Mouse (Mus musculus) liver, postnatal 0 days (tissue): ENCODE measurements around the gene Prkab1. TPM values are rescaled to one million over a fixed set of nuclear protein-coding genes. Genes with fewer than 3 reads are reported as not detected.

Experiments
- ATAC-seq: fragments of 200-750 bp; cut with Nextera tagmentation; 2 replicates; pipeline ENCODE4 v1.8.0; 2017; ENCODE audit warnings: mild to moderate bottlenecking, moderate library complexity
- DNase-seq: peaks from one replicate; pipeline ENCODE4 v3.0.0-alpha.2; 2016
- H3K27ac ChIP-seq: fragments of 300-500 bp; sonication (generic); 2 replicates; pipeline ENCODE4 v1.5.1; 2014; ENCODE audit warnings: antibody characterized with exemption, moderate library complexity, mild to moderate bottlenecking, low read depth
- H3K27me3 ChIP-seq: fragments of 300-500 bp; sonication (generic); 2 replicates; pipeline ENCODE4 v1.6.1; 2014; ENCODE audit warnings: low read length, control low read depth, mixed read lengths; ENCODE audit not compliant: insufficient read depth
- H3K36me3 ChIP-seq: fragments of 300-500 bp; sonication (generic); replicated peaks from 2 replicates; pipeline ENCODE4 v1.6.1; 2014; ENCODE audit warnings: mild to moderate bottlenecking, control low read depth, low read length, moderate library complexity, mixed read lengths; ENCODE audit not compliant: insufficient read depth
- H3K4me1 ChIP-seq: fragments of 300-500 bp; sonication (generic); 2 replicates; pipeline ENCODE4 v1.6.1; 2014; ENCODE audit warnings: antibody characterized with exemption, mild to moderate bottlenecking, control low read depth; ENCODE audit not compliant: insufficient read depth
- H3K4me2 ChIP-seq: fragments of 300-500 bp; sonication (generic); 2 replicates; pipeline ENCODE4 v1.6.1; 2014; ENCODE audit warnings: low read depth, mild to moderate bottlenecking, low read length, moderate library complexity, mixed read lengths
- H3K4me3 ChIP-seq: fragments of 300-500 bp; sonication (generic); 2 replicates; pipeline ENCODE4 v1.5.1; 2014; ENCODE audit warnings: low read depth, low read length
- H3K9ac ChIP-seq: fragments of 300-500 bp; sonication (generic); replicated peaks from 2 replicates; pipeline ENCODE4 v1.6.1; 2014; ENCODE audit warnings: mild to moderate bottlenecking, moderate library complexity
- H3K9me3 ChIP-seq: fragments of 300-500 bp; sonication (generic); 2 replicates; pipeline ENCODE4 v1.6.1; 2016; ENCODE audit warnings: mild to moderate bottlenecking, control low read depth, low read length, mixed read lengths
- CTCF ChIP-seq: sonication (generic); IDR thresholded peaks from 2 replicates; pipeline ENCODE4 v1.5.1; 2016; ENCODE audit warnings: antibody characterized with exemption, low read depth
- EP300 ChIP-seq: IDR thresholded peaks from 2 replicates; pipeline ENCODE4 v1.6.1; 2016; ENCODE audit warnings: antibody characterized with exemption, low read depth, mild to moderate bottlenecking
- WGBS: fragments of 180-500 bp; shearing (Covaris S2); extraction: QIAGEN DNeasy Blood & Tissue Kit; methylation state at CpG from one replicate; pipeline ENCODE4 v1.1.7; 2014; ENCODE audit not compliant: insufficient replicate concordance; 5-methylcytosine and 5-hydroxymethylcytosine counted together
- polyA plus RNA-seq: library from polyadenylated mRNA; unstranded; fragments of >200 nt; fragmentation: Nextera tagmentation; extraction: Ambion mirVana; gene quantifications from 2 replicates; pipeline ENCODE4 v1.2.1, GENCODE M21; 2015

Prkab1 gene
- polyA plus RNA-seq, 1 experiment from 2014 or later = 51.6 TPM

GRCm38 (mm10) chr5:116017391-116017790 lies 6.9 kb downstream of the Prkab1 start:
- 94% methylated on average over 8 of the region's 8 CpGs for WGBS
- H3K9me3 ChIP-seq = no peaks in the 10 kb centered on the region
- H3K27me3 ChIP-seq = no peaks in the 10 kb centered on the region
- H3K4me3 ChIP-seq = no peak overlapping the region
- peaks cover 92% of the 10 kb centered on the region for H3K36me3 ChIP-seq
- DNase-seq (no peak), ATAC-seq (no peak)
- no peak overlapping the region for H3K9ac ChIP-seq
- no peak overlapping the region for H3K27ac ChIP-seq
- H3K4me2 ChIP-seq = no peak overlapping the region
- no peak for TF ChIP-seq CTCF
- no peak for TF ChIP-seq EP300
- H3K4me1 ChIP-seq = peaks cover 34% of the 10 kb centered on the region

GRCm38 (mm10) chr5:116016542-116016941 lies 7.8 kb downstream of the Prkab1 start:
- TF ChIP-seq EP300 (no peak), CTCF (no peak)
- H3K9ac ChIP-seq = no peak overlapping the region
- H3K27me3 ChIP-seq = no peaks in the 10 kb centered on the region
- H3K4me3 ChIP-seq = no peak overlapping the region
- ATAC-seq (no peak), DNase-seq (no peak)
- H3K9me3 ChIP-seq = no peaks in the 10 kb centered on the region
- H3K4me1 ChIP-seq = peaks cover 25% of the 10 kb centered on the region
- H3K36me3 ChIP-seq = peaks cover 85% of the 10 kb centered on the region
- no peak overlapping the region for H3K4me2 ChIP-seq
- no peak overlapping the region for H3K27ac ChIP-seq
- 86% methylated on average over 5 of the region's 5 CpGs for WGBS

- no peaks in the 10 kb centered on the region for H3K9me3 ChIP-seq
- ATAC-seq (no peak), DNase-seq (no peak)
- H3K36me3 ChIP-seq = peaks cover 63% of the 10 kb centered on the region
- H3K4me2 ChIP-seq = no peak overlapping the region
- H3K27me3 ChIP-seq = no peaks in the 10 kb centered on the region
- H3K4me1 ChIP-seq = peaks cover 13% of the 10 kb centered on the region
- H3K4me3 ChIP-seq = no peak overlapping the region
- no peak overlapping the region for H3K9ac ChIP-seq
- 92% methylated on average over 11 of the region's 11 CpGs for WGBS
- TF ChIP-seq EP300 (no peak), CTCF (no peak)
- H3K27ac ChIP-seq = no peak overlapping the region
Observed at GRCm38 (mm10) chr5:116014237-116014636, 10.1 kb downstream of the Prkab1 start.

GRCm38 (mm10) chr5:116013821-116014220 lies 10.5 kb downstream of the Prkab1 start:
- Histone ChIP-seq H3K9me3 (no peaks in the 10 kb centered on the region), H3K4me3 (no peak overlapping the region), H3K9ac (no peak overlapping the region), H3K4me2 (no peak overlapping the region), H3K36me3 (peaks cover 59% of the 10 kb centered on the region), H3K27me3 (no peaks in the 10 kb centered on the region), H3K27ac (no peak overlapping the region), H3K4me1 (peaks cover 10% of the 10 kb centered on the region)
- no peak for DNase-seq
- no peak for TF ChIP-seq EP300
- no peak for TF ChIP-seq CTCF
- no peak for ATAC-seq
- 78% methylated on average over 8 of the region's 8 CpGs for WGBS

- no peak for ATAC-seq
- Histone ChIP-seq H3K4me1 (peaks cover 8% of the 10 kb centered on the region), H3K4me3 (no peak overlapping the region), H3K4me2 (no peak overlapping the region), H3K27me3 (no peaks in the 10 kb centered on the region), H3K9ac (no peak overlapping the region), H3K27ac (no peak overlapping the region; the same call in 1 of the 2 replicates), H3K36me3 (peaks cover 46% of the 10 kb centered on the region), H3K9me3 (no peaks in the 10 kb centered on the region)
- no peak for DNase-seq
- WGBS = 73% methylated on average over 7 of the region's 7 CpGs
- TF ChIP-seq EP300 = no peak
- no peak for TF ChIP-seq CTCF
Observed at GRCm38 (mm10) chr5:116012503-116012902, 11.8 kb downstream of the Prkab1 start.

GRCm38 (mm10) chr5:116011700-116012099 lies 12.6 kb downstream of the Prkab1 start:
- no peak for DNase-seq

More at GRCm38 (mm10) chr5:116011700-116012099, 12.6 kb downstream of the Prkab1 start:
- H3K27me3 ChIP-seq = no peaks in the 10 kb centered on the region
- no peaks in the 10 kb centered on the region for H3K9me3 ChIP-seq
- H3K4me2 ChIP-seq = no peak overlapping the region
- H3K4me1 ChIP-seq = peaks cover 8% of the 10 kb centered on the region
- H3K27ac ChIP-seq = no peak overlapping the region
- no peak for TF ChIP-seq CTCF
- no peak for TF ChIP-seq EP300
- peaks cover 41% of the 10 kb centered on the region for H3K36me3 ChIP-seq
- no peak for ATAC-seq
- no peak overlapping the region for H3K9ac ChIP-seq
- WGBS = 72% methylated on average over 7 of the region's 7 CpGs
- no peak overlapping the region for H3K4me3 ChIP-seq
